Mouse (Mus musculus) forebrain, embryonic 11.5 days (tissue): ENCODE results near the gene Pnma1. TPM values are rescaled to one million over a fixed set of nuclear protein-coding genes. Genes with fewer than 3 reads are reported as not detected.

Experiments used
- ATAC-seq: fragments of 200-750 bp; cut with Nextera tagmentation; replicated peaks from 2 replicates; pipeline ENCODE4 v1.8.0; 2017; ENCODE audit warnings: moderate TSS enrichment; ENCODE audit not compliant: low FRiP score
- DNase-seq: peaks from one replicate; pipeline ENCODE4 v3.0.0-alpha.2; 2017; ENCODE audit warnings: low spot score
- H3K27ac ChIP-seq: fragments of 300-500 bp; sonication (generic); 2 replicates; pipeline ENCODE4 v1.5.1; 2014; ENCODE audit warnings: low read depth, low read length
- H3K27me3 ChIP-seq: fragments of 300-500 bp; sonication (generic); 2 replicates; pipeline ENCODE4 v1.6.1; 2014; ENCODE audit warnings: mild to moderate bottlenecking, low read length, mixed read lengths; ENCODE audit not compliant: control insufficient read depth, insufficient read depth
- H3K36me3 ChIP-seq: fragments of 300-500 bp; sonication (generic); 2 replicates; pipeline ENCODE4 v1.6.1; 2014; ENCODE audit warnings: mild to moderate bottlenecking, low read length, moderate library complexity, mixed read lengths; ENCODE audit not compliant: control insufficient read depth, insufficient read depth
- H3K4me1 ChIP-seq: fragments of 300-500 bp; sonication (generic); replicated peaks from 2 replicates; pipeline ENCODE4 v1.6.1; 2014; ENCODE audit warnings: low read length, mixed read lengths; ENCODE audit not compliant: control insufficient read depth, insufficient read depth
- H3K4me2 ChIP-seq: fragments of 300-500 bp; sonication (generic); 2 replicates; pipeline ENCODE4 v1.6.1; 2014; ENCODE audit warnings: low read depth, mild to moderate bottlenecking, low read length, moderate library complexity, mixed read lengths; ENCODE audit not compliant: severe bottlenecking
- H3K4me3 ChIP-seq: fragments of 300-500 bp; sonication (generic); 2 replicates; pipeline ENCODE4 v1.5.1; 2014; ENCODE audit warnings: low read depth, low read length
- H3K9ac ChIP-seq: fragments of 300-500 bp; sonication (generic); 2 replicates; pipeline ENCODE4 v1.6.1; 2014; ENCODE audit warnings: low read length
- H3K9me3 ChIP-seq: fragments of 300-500 bp; sonication (generic); 2 replicates; pipeline ENCODE4 v1.6.1; 2016; ENCODE audit warnings: low read length, mixed read lengths; ENCODE audit not compliant: control insufficient read depth
- WGBS: fragments of 180-500 bp; shearing (Covaris S2); extraction: QIAGEN DNeasy Blood & Tissue Kit; methylation state at CpG from one replicate; pipeline ENCODE4 v1.1.7; 2014; 5-methylcytosine and 5-hydroxymethylcytosine counted together
- polyA plus RNA-seq: library from polyadenylated mRNA; unstranded; fragments of >200 nt; fragmentation: Nextera tagmentation; extraction: Ambion mirVana; gene quantifications from 2 replicates; pipeline ENCODE4 v1.2.1, GENCODE M21; 2014

Pnma1 gene
- polyA plus RNA-seq, 1 experiment from 2014 or later, result 1.9 TPM

- Histone ChIP-seq H3K4me3 (no peak overlapping the region), H3K27me3 (no peaks in the 10 kb centered on the region), H3K9ac (peak overlapping the region; percentile 3; the same call in 1 of the 2 replicates), H3K9me3 (no peaks in the 10 kb centered on the region), H3K4me2 (no peak overlapping the region), H3K27ac (peak overlapping the region; percentile 59), H3K4me1 (peaks cover 26% of the 10 kb centered on the region), H3K36me3 (no peaks in the 10 kb centered on the region)
- DNase-seq, result peak; percentile 72
- WGBS, result 74% methylated on average over 8 of the region's 8 CpGs
- ATAC-seq, result peak; percentile 65
Observed at GRCm38 (mm10) chr12:84180701-84181435, 32.6 kb upstream of the Pnma1 start.

DNA sequence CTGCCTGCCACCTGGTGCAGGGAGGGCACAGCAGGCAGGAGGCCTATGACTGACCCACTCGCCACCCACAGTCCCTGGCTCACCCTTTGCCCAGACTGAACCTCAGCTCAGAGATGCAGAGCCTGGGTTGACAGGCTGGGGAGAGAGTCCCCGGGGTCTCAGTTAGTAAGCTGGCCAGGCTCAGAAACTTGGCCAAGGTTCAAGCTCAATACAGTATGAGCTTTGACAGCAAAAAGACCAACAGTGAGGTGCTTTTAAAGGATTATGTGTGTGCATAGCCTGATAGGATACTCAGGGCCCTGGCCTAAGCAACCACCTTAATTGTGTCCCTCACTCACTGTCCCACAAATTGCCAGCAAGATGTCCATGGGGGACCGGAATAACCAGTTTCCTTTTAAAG lies 31.8 kb upstream of the Pnma1 start:
- peaks cover 27% of the 10 kb centered on the region for H3K4me1 ChIP-seq
- peak; percentile 47 for DNase-seq

DNA sequence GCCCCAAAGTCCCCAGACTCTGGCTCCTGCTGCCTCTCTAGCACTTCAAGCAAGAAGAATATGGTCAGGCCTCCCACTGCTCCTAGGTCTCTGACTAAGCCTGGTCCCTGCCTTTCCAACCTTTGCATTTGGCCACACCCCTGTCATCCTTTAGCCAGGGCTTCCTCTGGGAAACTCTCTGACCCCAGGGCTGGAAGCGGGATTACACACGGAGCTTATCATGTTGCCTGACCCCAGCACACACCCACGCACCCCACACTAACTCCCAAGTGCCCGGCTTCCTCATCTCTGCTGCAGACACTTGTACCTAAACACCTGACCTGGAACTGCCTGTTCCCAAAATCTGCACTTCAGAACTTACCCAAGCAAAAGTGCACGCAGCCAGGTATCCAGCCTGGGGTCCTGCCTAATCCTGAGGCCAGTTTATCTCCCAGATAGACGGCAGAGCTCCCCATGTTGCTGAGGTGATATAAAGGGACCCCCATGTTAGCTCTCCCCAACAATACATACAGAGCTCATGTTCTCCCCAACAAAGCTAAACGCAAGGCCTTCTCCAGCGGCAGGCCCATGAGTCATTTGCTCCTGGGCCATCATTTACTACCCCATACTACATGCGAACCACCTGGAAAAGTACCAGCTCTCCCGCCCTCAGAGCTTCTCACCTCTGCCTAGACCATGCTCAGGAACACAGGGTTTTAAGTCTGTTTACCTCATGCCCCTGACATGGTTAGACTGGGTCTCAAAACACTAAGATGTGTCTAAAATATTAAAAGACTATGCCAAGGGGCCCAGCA lies 30.6 kb upstream of the Pnma1 start:
- peaks cover under 1% of the 10 kb centered on the region; the same call in 1 of the 2 replicates for H3K36me3 ChIP-seq
- no peak overlapping the region for H3K9ac ChIP-seq
- no peaks in the 10 kb centered on the region for H3K9me3 ChIP-seq
- H3K4me2 ChIP-seq, result no peak overlapping the region
- 74% methylated on average over 10 of the region's 10 CpGs for WGBS
- H3K27ac ChIP-seq, result no peak overlapping the region
- ATAC-seq (no peak), DNase-seq (peak; percentile 49)
- H3K4me1 ChIP-seq, result peaks cover 27% of the 10 kb centered on the region
- no peak overlapping the region for H3K4me3 ChIP-seq
- H3K27me3 ChIP-seq, result no peaks in the 10 kb centered on the region

More for the DNA sequence above, 31.8 kb upstream of the Pnma1 start:
- no peaks in the 10 kb centered on the region for H3K9me3 ChIP-seq
- H3K27ac ChIP-seq, result no peak overlapping the region
- no peaks in the 10 kb centered on the region for H3K36me3 ChIP-seq
- no peak overlapping the region for H3K4me3 ChIP-seq
- WGBS, result 85% methylated on average over 3 of the region's 3 CpGs
- no peak overlapping the region for H3K4me2 ChIP-seq
- ATAC-seq, result no peak
- no peak overlapping the region for H3K9ac ChIP-seq
- H3K27me3 ChIP-seq, result no peaks in the 10 kb centered on the region

GRCm38 (mm10) chr12:84178052-84178451 lies 29.8 kb upstream of the Pnma1 start:
- no peak for ATAC-seq
- Histone ChIP-seq H3K27ac (no peak overlapping the region), H3K4me1 (peaks cover 27% of the 10 kb centered on the region), H3K36me3 (peaks cover 4% of the 10 kb centered on the region; the same call in 1 of the 2 replicates), H3K27me3 (no peaks in the 10 kb centered on the region), H3K4me3 (no peak overlapping the region), H3K4me2 (no peak overlapping the region), H3K9ac (no peak overlapping the region), H3K9me3 (no peaks in the 10 kb centered on the region)
- DNase-seq, result no peak
- WGBS, result 64% methylated on average over 1 of the region's 1 CpGs

- Histone ChIP-seq H3K9me3 (no peaks in the 10 kb centered on the region), H3K27me3 (no peaks in the 10 kb centered on the region), H3K36me3 (peaks cover 4% of the 10 kb centered on the region; the same call in 1 of the 2 replicates), H3K4me3 (no peak overlapping the region), H3K9ac (peak overlapping the region; percentile 73), H3K27ac (peak overlapping the region; percentile 81), H3K4me1 (peaks cover 27% of the 10 kb centered on the region), H3K4me2 (no peak overlapping the region)
- DNase-seq (peak; percentile 48), ATAC-seq (no peak)
- 43% methylated on average over 6 of the region's 6 CpGs for WGBS
Observed at GRCm38 (mm10) chr12:84176886-84177765, 28.8 kb upstream of the Pnma1 start.

DNA sequence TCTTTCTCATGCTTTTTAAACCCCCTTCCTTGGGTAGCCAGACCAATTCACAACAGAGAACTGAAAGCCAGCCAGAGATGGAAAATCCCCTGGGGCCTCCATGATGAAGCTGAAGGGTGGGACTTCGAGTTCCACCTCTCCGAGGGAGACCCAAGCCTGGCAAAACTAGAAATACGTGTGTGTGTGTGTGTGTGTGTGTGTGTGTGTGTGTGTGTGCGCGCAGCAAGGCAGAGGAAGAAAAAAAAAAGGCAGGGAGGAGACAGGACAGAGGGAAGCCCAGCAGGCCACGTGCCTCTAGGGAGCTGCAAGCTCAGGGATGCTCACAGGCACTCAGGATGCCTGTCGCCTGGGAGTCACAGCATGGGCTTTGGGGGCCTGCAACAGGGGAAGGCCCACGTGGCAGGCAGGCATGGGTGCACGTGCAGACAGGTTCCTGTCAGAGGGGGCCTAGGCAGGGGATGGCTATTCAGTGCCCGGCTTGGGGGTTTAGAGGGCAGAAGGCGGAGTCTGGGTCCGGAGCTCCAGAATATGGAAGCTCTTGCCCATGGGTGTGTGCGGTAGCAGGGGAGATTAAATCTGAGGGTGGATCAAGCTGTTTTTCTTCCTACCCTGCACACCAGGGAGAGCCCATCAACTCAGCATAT lies 28.0 kb upstream of the Pnma1 start:
- DNase-seq (peak; percentile 69), ATAC-seq (peak; percentile 44)
- peak overlapping the region; percentile 73 for H3K9ac ChIP-seq
- H3K4me1 ChIP-seq, result peaks cover 25% of the 10 kb centered on the region
- peak overlapping the region; percentile 35 for H3K4me3 ChIP-seq
- WGBS, result 3% methylated on average over 13 of the region's 13 CpGs
- H3K9me3 ChIP-seq, result no peaks in the 10 kb centered on the region
- no peaks in the 10 kb centered on the region for H3K27me3 ChIP-seq
- H3K4me2 ChIP-seq, result peak overlapping the region; percentile 70
- peaks cover 4% of the 10 kb centered on the region; the same call in 1 of the 2 replicates for H3K36me3 ChIP-seq
- peak overlapping the region; percentile 81 for H3K27ac ChIP-seq

DNA sequence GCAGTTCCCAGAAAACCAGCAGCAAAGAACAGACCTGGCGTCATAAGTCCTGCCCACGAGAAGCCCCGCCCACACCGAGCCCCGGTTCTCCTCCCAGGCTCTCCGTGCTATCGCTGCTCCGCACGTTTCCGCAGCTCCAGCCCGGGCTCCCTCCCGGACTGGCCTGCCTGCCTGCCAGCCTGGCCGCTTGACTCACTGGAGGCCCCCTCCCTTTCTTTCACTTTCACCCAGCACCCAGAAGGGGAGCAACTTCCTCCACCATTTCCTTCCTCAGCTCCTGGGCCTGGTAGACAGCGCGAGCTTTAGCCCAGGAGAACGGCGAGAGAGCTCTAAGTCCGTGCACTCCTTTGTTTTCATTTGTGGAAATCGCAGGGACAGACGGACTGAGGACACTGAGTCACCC lies 27.4 kb upstream of the Pnma1 start:
- peak; percentile 85 for DNase-seq
- WGBS, result under 1% methylated on average over 20 of the region's 20 CpGs
- Histone ChIP-seq H3K4me1 (peaks cover 25% of the 10 kb centered on the region), H3K9ac (peak overlapping the region; percentile 73), H3K36me3 (peaks cover 4% of the 10 kb centered on the region; the same call in 1 of the 2 replicates), H3K27ac (peak overlapping the region; percentile 81), H3K27me3 (no peaks in the 10 kb centered on the region), H3K4me2 (peak overlapping the region; percentile 70), H3K9me3 (no peaks in the 10 kb centered on the region), H3K4me3 (peak overlapping the region; percentile 35)
- peak; percentile 85 for ATAC-seq

DNA sequence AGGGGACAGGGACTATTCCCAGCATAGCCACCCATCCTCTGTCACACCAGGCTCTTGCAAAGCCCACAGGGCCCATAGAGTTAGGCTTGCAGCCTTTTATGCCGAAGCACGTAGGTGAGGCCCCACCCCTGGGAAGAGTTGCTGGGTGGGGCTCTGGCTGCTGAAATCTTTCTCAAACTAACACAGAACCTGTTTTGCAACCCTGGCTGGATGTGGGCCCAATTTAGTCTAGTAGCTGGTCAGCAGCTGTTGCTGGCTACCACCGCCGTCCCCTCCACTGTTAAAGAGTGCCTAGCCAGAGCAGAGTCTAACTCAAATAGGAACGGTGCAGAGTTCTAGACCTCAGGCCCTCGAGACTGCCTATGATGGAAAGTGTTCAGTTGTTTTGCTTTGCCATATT lies 26.6 kb upstream of the Pnma1 start:
- H3K4me1 ChIP-seq, result peaks cover 22% of the 10 kb centered on the region
- no peak overlapping the region for H3K27ac ChIP-seq
- no peak overlapping the region for H3K4me3 ChIP-seq
- ATAC-seq, result no peak
- no peaks in the 10 kb centered on the region for H3K27me3 ChIP-seq
- H3K9ac ChIP-seq, result no peak overlapping the region
- WGBS, result 87% methylated on average over 6 of the region's 6 CpGs
- DNase-seq, result peak; percentile 51
- H3K9me3 ChIP-seq, result no peaks in the 10 kb centered on the region
- H3K36me3 ChIP-seq, result peaks cover 4% of the 10 kb centered on the region; the same call in 1 of the 2 replicates
- H3K4me2 ChIP-seq, result no peak overlapping the region
